Mouse (Mus musculus) large intestine, adult 2 months (tissue): Measurements from ENCODE around the gene Ifi27l2b. TPM values are rescaled to one million over a fixed set of nuclear protein-coding genes. Genes with fewer than 3 reads are reported as not detected.
A peak's percentile ranks its signal among the peaks of the same experiment; 100 is the strongest.

Experiments used
- DNase-seq: peaks from one replicate; pipeline ENCODE4 v3.0.0-alpha.2; 2012; ENCODE audit warnings: low read depth, low spot score
- WGBS: fragments of 180-500 bp; shearing (Covaris S2); methylation state at CpG from one replicate; pipeline ENCODE4 v1.1.7; 2018; 5-methylcytosine and 5-hydroxymethylcytosine counted together
- polyA plus RNA-seq: library from polyadenylated mRNA; depleted of rRNA; stranded (reverse); fragments of >200 nt; gene quantifications from 2 replicates; pipeline ENCODE4 v1.2.3, GENCODE M21; 2012; rRNA removed

Gene Ifi27l2b
- polyA plus RNA-seq, 1 experiment, result 179 TPM

DNA sequence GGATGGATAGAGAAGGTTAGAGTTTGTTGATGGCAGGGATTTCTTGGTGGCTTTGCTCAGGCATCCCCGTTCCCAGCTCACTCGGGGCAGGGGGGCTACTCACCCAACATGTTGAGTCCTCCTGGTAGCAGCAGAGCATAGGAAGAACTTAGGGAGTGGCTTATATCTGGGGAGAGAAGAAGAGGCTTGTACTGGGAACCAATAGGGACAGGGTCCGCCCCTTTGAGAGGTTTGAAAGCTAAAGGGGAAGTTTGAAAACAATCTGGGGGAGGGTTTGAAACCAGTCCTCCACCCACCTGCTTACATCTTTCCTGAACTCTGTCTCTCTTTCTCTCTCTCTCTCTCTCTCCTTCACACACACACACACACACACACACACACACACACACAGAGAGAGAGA is 13.5 kb downstream of the Ifi27l2b start, which contains the start of gene Ifi27l2a:
Gene Ifi27l2a, minus strand, starts transcription at position 157 of the 400 bp plus-strand sequence.
- DNase-seq, result no peak
- 57% methylated on average over 3 of the region's 3 CpGs for WGBS

DNA sequence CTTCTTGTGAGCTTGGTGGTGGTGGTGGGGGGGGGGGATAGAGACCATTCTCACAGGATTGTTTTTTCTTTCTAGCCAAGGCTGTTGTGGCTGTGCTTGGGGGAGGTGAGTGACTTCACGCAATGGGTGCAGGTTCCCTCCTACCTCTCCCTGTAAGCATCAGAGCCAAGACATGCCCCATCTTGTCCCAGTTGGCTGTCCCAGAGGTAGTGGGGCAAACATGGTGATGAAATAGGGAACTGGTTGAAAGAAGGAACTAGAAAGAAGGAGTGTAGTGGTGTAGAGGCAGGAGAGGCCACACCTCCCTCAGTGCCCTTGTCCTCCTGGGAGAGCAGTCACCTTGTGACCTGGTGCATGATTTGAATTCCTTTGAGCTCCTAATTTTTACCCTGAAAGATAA is 19.4 kb downstream of the Ifi27l2b start:
- WGBS, result 90% methylated on average over 1 of the region's 1 CpGs
- DNase-seq, result no peak

DNA sequence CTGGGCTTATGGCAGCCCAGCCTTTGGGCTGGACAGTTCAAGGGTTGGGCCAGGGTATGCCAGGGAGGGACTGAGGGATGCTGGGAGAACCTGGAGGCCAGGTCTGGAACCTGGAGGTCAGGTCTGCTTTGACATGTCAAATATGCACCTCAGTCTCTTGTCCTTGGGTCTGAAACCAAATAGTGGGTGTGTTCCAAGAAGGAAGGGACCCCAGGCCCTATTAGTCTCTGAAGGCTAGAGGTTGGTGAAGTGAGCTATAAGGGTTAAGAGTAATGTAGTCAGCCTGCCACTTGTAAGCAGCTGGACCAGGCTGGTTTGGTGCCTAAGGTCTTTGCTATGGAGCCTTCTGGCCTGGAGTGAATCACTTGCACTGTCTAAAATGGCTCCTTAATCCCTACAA is 22.2 kb downstream of the Ifi27l2b start:
- DNase-seq, result no peak

- DNase-seq, result peak; percentile 85
- WGBS, result 25% methylated on average over 8 of the region's 8 CpGs
Observed at GRCm38 (mm10) chr12:103433986-103434731, 22.9 kb downstream of the Ifi27l2b start, which contains the start of gene Ifi27. Gene Ifi27 (plus strand): TSS chr12:103434211.

- WGBS, result 33% methylated on average over 2 of the region's 2 CpGs
- no peak for DNase-seq
Observed at GRCm38 (mm10) chr12:103433430-103433829, 23.6 kb downstream of the Ifi27l2b start.

DNA sequence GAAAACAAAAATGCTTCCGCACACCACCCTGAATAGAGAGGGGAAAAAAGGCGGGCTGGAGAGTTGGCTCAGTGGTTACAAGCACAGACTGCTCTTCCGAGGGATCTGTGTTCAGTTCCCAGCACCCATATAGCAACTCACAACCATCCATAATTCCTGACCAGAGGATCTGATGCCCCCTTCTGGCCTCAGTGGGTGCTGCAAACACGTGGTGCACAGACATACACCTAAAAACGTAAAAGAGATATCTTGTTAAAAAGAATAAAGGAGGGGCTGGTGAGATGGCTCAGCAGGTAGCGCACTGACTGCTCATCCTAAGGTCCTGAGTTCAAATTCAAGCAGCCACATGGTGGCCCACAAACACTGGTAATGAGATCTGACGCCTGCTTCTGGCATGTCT is 30.3 kb downstream of the Ifi27l2b start:
- WGBS, result 88% methylated on average over 7 of the region's 7 CpGs

DNA sequence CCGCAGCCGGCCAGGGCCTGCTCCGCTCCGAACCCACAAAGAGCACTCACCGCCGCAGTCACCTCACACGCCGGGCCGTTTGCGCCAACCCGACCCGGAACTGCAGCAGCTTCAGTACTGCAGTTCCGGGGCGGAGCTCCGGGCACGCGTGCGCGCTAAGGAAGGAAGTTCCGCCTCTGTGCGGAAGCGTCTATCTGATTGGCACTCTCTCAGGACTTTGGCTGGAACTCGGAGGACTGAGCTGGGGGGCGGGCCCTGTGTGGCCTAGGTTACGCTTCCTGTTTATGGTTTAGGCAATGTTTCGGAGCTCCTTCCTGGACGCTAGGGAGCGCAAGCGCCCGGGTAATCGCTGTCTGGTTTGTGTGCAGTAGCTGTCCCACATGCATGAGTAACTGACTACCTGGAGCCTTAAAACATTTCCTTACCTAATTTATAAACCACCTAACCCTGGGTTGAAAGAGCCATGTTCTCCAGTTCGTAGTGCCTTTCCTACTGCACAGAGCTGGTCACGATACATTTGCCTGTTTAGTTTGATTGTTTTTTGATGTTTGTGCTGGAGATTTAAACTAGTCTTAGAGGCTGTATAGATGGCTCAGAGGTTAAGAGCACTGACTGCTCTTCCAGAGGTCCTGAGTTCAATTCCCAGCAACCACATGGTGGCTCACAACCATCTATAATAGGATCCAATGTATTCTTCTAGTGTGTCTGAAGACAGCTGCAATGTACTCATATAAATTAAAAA is 31.1 kb downstream of the Ifi27l2b start, which contains the start of gene Ddx24:
Gene Ddx24, minus strand, starts transcription at position 102 of the 742 bp plus-strand sequence.
- WGBS, result under 1% methylated on average over 33 of the region's 33 CpGs
- DNase-seq, result peak; percentile 96

More for the DNA sequence above, 30.3 kb downstream of the Ifi27l2b start:
- DNase-seq, result no peak

GRCm38 (mm10) chr12:103425016-103425728 is 31.9 kb downstream of the Ifi27l2b start:
- DNase-seq, result no peak
- 8% methylated on average over 33 of the region's 33 CpGs for WGBS

DNA sequence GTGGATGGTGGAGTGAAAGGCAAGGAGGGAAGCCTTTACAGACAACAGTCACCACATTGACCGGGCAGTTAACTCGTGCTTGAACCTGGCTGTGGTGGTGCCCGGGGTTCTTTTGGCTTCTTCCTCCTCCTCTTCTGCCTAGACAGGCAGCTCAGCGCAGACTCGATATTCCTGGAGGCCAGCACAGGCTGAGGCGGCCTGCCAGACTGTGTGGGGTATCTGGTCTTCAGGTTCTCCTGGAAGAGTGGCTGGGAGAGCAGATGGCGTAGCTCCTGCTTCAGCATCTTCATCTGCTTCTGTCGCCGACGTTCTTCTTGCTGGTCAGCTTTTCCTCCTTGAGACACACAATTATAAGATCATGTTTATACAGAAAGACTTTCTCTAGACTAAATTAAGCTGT is 48.9 kb downstream of the Ifi27l2b start:
- no peak for DNase-seq
- 89% methylated on average over 10 of the region's 10 CpGs for WGBS

DNA sequence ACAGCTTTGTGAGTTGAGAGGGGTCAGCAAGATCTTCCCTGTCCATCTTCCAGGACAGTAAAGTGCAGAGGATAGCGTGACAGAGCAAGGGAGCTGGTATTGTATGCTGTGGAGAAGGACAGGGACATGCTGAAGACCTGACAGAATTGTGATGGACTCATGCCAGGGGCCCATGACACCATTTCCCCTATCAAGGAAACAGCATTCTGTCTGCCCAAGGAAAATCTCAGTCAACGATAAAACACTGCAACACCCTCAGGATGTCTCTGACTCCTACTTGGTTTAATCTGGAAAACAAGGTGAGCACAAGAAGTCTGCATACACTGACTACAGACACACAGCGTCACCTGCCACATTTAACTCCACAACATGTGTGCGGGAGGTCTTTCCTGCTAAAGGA is 49.3 kb downstream of the Ifi27l2b start, which contains the start of gene 9330161L09Rik:
Gene 9330161L09Rik, minus strand, starts transcription at position 101 of the 400 bp plus-strand sequence.
- WGBS, result 92% methylated on average over 4 of the region's 4 CpGs
- DNase-seq, result no peak

GRCm38 (mm10) chr12:103404131-103404530 is 52.9 kb downstream of the Ifi27l2b start:
- DNase-seq, result no peak
- 82% methylated on average over 18 of the region's 18 CpGs for WGBS

Other genes with a start within 250 kb of the Ifi27l2b start
- gene Prima1, start 215.1 kb downstream of the Ifi27l2b start, polyA plus RNA-seq, result 0.69 and 1.1 TPM in 2 replicates
- gene Fam181a, start 146.2 kb downstream of the Ifi27l2b start, polyA plus RNA-seq, result not detected in 2 replicates
- gene Asb2, start 101.2 kb downstream of the Ifi27l2b start, polyA plus RNA-seq, result 48.6 and 57.7 TPM in 2 replicates
- 1.9 and 2.0 TPM in 2 replicates for gene Otub2, start 68.5 kb downstream of the Ifi27l2b start, polyA plus RNA-seq
- 0.57 and 0.60 TPM in 2 replicates for gene 9330161L09Rik, start 49.4 kb downstream of the Ifi27l2b start, polyA plus RNA-seq
- 29.8 and 37.2 TPM in 2 replicates for gene Ddx24, start 31.4 kb downstream of the Ifi27l2b start, polyA plus RNA-seq
- gene Ifi27, start 23.0 kb downstream of the Ifi27l2b start, polyA plus RNA-seq, result 108 and 125 TPM in 2 replicates
- 217 and 307 TPM in 2 replicates for gene Ifi27l2a, start 13.5 kb downstream of the Ifi27l2b start, polyA plus RNA-seq
- gene Ppp4r4, start 75.1 kb upstream of the Ifi27l2b start, polyA plus RNA-seq, result 0.66 and 0.67 TPM in 2 replicates
- 2.1 and 3.0 TPM in 2 replicates for gene Serpina10, start 174.2 kb upstream of the Ifi27l2b start, polyA plus RNA-seq
- 0.08 TPM in 1 of 2 replicates, not detected in the other for gene Serpina6, start 200.0 kb upstream of the Ifi27l2b start, polyA plus RNA-seq
- gene Serpina16, start 218.9 kb upstream of the Ifi27l2b start, polyA plus RNA-seq, result 0.06 TPM in 1 of 2 replicates, not detected in the other
- 1.4 and 2.3 TPM in 2 replicates for gene Serpina1f, start 238.3 kb upstream of the Ifi27l2b start, polyA plus RNA-seq